Mouse (Mus musculus) megakaryocyte, embryonic 14.5 days (primary cell): ENCODE measurements around the gene Gjb2. TPM values are rescaled to one million over a fixed set of nuclear protein-coding genes. Genes with fewer than 3 reads are reported as not detected.

ENCODE experiments used
- H3K27me3 ChIP-seq: replicated peaks from 2 replicates; pipeline ENCODE3; 2012; ENCODE audit warnings: inconsistent platforms
- H3K36me3 ChIP-seq: replicated peaks from 2 replicates; pipeline ENCODE3; 2012; ENCODE audit warnings: low read length, inconsistent platforms, mixed read lengths
- H3K4me1 ChIP-seq: 2 replicates; pipeline ENCODE4 v1.6.1; 2012; ENCODE audit warnings: inconsistent platforms
- H3K4me3 ChIP-seq: replicated peaks from 2 replicates; pipeline ENCODE3; 2012; ENCODE audit warnings: moderate library complexity, mild to moderate bottlenecking, inconsistent platforms
- H3K9me3 ChIP-seq: 2 replicates; pipeline ENCODE4 v1.6.1; 2012; ENCODE audit warnings: inconsistent platforms
- FLI1 ChIP-seq: IDR thresholded peaks from 2 replicates; pipeline ENCODE4 v1.6.1; 2012; ENCODE audit warnings: low read length, inconsistent platforms, mixed read lengths
- GATA1 ChIP-seq: IDR thresholded peaks from 3 replicates; pipeline ENCODE4 v1.6.1; 2012; ENCODE audit warnings: mixed read lengths, low read length, inconsistent platforms, borderline replicate concordance
- polyA plus RNA-seq: library from polyadenylated mRNA; stranded (reverse); fragments of >175 nt; gene quantifications from 2 replicates; pipeline ENCODE4 v1.2.3, GENCODE M21; 2012; ENCODE audit warnings: low replicate concordance; ENCODE audit not compliant: insufficient read depth

Gene Gjb2
- polyA plus RNA-seq = not detected in 2 replicates

DNA sequence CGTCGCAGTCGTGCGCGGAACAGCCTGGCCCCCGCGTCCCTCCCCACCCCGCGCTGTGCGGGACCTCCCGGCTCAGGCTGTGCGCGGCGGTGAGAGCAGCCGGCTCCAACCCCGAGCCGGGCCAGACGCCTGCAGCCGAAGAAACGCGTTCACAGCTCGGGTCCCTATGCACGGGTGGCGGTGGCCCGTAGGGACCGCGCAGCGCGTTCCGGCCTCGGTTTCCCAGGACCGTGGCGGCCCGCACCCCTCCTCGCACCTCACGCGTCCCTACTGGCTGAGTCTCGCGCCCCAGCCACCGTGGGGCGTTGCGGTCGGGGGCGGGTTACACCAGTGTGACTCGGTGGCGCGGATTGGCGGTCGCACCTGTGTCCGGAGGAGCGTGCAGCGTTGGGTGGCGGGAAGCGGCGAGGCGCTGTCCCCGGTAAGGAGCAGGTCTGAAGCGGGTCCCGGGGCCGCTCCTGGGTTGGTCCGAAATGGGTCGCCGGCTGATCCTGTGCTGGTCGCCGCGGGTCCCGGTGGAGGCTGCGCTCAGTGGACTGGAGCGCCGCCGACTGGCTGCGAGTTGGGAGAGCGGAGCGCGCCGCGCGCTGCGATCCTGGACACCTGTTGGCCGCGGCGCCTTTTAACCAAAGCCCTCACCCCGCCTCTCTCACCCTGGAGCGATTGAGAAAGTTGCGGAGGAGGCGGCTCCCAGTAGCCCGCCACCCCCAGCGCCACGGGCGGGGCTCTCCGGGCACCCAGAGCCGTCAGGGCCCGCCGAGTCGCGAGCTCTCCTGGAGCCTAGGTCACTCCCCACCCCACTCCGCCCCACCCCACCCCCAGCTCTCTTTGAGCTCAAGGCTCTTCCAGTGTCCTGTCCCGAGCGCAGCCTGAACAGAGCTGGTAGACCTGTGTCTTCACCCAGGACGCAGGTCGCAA lies at the start of gene Gjb2:
Gene Gjb2 (minus strand): TSS at position 597 of the 918 bp plus-strand sequence.
- Histone ChIP-seq H3K4me1 (peaks cover 16% of the 10 kb centered on the region), H3K9me3 (no peaks in the 10 kb centered on the region), H3K4me3 (peak within 1 kb of the TSS; percentile 90), H3K27me3 (peaks cover 74% of the 10 kb centered on the region), H3K36me3 (no peaks in the 10 kb centered on the region)
- TF ChIP-seq GATA1 = no peak
- TF ChIP-seq FLI1 = no peak

DNA sequence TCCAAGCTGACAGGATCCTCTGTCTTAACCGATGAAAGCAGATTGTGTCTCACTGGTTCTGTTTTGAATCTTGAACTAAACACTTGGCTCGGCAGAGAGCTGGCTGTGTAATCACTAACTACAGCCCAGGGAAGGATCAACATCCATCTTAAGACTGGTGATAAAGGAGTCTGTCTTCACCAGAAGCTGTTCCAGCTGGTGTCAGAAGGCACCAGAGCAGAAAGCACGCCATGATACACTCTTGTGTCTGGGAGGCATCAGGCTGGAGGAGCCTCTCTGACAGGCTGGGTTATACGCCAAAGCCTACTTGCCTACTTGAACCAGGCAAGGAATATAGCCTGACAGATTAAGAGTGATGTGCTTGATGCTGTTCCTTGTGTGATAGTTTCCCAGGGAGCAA lies 41.2 kb upstream of the Gjb2 start:
- Histone ChIP-seq H3K4me3 (no peak overlapping the region), H3K27me3 (peaks cover 6% of the 10 kb centered on the region), H3K4me1 (no peaks in the 10 kb centered on the region), H3K36me3 (no peaks in the 10 kb centered on the region), H3K9me3 (no peaks in the 10 kb centered on the region)
- TF ChIP-seq FLI1 (no peak), GATA1 (no peak)

DNA sequence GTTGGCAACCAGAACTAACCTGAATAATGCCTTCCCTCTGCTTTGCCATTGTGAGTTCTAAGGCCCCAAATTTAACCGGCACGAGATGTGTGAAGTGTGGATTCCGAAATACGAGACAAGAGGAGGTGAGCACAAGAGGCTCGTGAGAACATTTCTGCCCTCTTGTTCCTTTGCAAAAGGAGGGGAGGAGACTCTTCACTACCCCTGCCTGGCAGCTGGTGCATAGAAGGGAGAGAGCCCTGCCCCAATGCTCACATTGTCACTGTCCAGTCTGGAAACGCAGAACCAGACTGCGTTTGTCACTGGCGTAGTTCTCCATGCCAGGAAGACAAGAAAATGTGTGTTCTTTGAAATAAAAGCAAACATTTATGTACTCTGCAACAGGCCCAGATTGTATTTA lies 30.8 kb upstream of the Gjb2 start:
- Histone ChIP-seq H3K27me3 (peaks cover 65% of the 10 kb centered on the region), H3K9me3 (no peaks in the 10 kb centered on the region), H3K4me3 (no peak overlapping the region), H3K36me3 (no peaks in the 10 kb centered on the region), H3K4me1 (no peaks in the 10 kb centered on the region)
- TF ChIP-seq FLI1 (no peak), GATA1 (no peak)

DNA sequence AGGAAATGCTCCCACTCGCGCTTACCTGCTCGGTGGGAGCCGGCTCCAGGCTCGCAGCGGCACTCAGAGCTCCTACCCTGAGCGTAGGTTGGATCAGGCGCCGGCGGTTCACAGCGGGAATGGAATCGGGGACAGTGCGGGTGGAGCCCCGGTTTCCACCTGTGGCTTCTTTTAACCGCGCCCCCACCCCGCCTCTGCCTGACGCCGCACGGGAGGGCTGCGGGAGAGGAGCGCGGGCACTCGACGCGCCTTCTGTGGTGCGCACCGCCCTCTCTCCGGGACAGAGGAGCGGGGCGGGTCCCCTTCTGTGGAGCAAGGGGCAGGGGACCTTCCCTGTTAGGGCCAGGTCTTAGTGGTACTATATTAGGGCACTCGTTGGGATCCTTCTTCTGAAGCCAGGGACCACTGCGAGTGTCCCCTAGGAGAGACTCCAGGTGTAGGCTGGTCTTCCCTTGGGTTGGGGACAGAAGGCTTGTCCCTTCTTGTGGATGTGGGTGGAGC lies 28.7 kb upstream of the Gjb2 start, which contains the start of gene Gjb6:
Gene Gjb6 (minus strand): TSS at position 451 of the 501 bp plus-strand sequence.
- no peaks in the 10 kb centered on the region for H3K9me3 ChIP-seq

DNA sequence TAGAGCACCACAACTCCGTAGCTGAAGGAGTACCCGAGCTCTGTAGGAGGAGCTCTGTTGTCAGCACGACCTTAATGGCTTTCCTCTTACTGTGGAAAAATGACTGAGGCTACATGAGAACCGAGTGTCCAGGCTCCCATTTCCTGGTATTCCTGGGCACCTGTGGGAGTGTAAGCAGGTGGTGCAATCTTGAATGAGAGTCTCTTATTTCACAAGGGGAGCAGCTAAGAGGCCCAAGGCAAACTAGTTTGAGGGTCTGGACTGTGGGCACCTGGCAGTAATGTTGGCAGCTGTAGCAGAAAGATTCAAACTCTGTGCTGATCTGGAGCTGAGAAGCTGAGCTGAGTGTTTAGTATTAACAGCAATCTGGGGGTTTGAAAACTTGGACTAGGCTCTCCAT lies 22.9 kb upstream of the Gjb2 start:
- H3K36me3 ChIP-seq = no peaks in the 10 kb centered on the region
- H3K4me1 ChIP-seq = no peaks in the 10 kb centered on the region
- no peaks in the 10 kb centered on the region for H3K9me3 ChIP-seq
- TF ChIP-seq GATA1 = no peak
- TF ChIP-seq FLI1 = no peak
- H3K4me3 ChIP-seq = no peak overlapping the region
- H3K27me3 ChIP-seq = peaks cover 27% of the 10 kb centered on the region

More for the DNA sequence above, 28.7 kb upstream of the Gjb2 start, which contains the start of gene Gjb6:
- no peak within 1 kb of the TSS for H3K4me3 ChIP-seq
- TF ChIP-seq GATA1 (no peak), FLI1 (no peak)
- H3K36me3 ChIP-seq = no peaks in the 10 kb centered on the region
- H3K4me1 ChIP-seq = no peaks in the 10 kb centered on the region
- peaks cover 67% of the 10 kb centered on the region for H3K27me3 ChIP-seq

DNA sequence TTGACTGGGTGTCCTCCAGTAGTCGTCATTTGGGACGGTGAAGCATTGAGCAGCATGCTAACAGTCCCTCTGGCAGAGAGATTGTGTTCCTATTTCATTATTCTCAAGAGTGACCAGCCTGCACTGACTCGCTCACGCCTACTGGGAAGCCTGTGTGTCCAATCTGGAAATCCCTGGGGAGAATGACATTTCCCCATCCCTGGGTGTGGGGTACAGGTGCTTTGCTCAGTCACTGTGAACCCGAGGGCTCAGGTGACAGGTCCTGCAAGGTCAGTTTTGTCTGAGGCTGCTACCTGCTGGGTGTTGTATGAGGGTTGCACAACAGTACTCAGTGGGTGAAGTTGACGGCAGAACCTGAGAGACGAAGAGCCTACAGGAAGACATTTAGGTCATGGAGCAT lies 17.8 kb upstream of the Gjb2 start:
- Histone ChIP-seq H3K36me3 (no peaks in the 10 kb centered on the region), H3K4me1 (no peaks in the 10 kb centered on the region), H3K9me3 (no peaks in the 10 kb centered on the region)

DNA sequence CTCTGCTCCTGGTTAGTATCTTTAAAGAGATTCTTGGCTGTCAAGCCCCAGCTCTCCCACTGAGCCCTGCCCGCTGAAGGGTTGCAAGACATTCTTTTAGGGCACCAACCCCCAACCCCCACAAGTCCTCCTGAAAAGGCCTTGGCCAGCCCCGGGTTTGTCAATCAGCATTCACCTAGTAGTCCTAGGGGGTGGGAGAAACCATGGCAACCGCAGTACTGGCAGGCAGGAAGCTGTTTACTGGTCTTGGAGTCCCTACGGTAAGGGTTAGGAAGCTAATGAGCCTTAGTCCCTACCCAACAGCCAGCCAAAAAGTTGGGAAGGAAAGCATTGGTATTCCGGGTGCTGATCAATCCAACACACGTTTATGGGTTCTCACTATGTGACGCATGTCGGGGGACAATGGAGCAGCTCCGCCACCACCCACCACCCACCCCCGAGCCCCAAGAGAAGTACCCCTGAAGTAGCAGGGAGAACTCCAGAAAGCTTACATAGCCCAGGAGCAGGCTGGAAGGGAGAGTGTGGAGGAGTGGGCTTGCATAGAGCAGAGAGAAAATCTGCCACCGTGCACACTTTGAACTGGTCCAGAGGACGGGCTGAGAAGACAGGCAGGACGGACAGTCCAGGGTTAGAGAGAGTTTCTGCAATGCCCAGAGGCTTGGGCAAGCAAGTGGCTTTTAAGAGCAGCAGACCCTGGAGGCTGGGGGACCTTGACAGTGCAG lies 11.5 kb upstream of the Gjb2 start, which contains the start of gene Gm4491:
Gene Gm4491 (minus strand): TSS at position 61 of the 722 bp plus-strand sequence.
- Histone ChIP-seq H3K36me3 (no peaks in the 10 kb centered on the region), H3K4me1 (no peaks in the 10 kb centered on the region), H3K4me3 (no peak within 1 kb of the TSS), H3K27me3 (peaks cover 35% of the 10 kb centered on the region), H3K9me3 (no peaks in the 10 kb centered on the region)
- TF ChIP-seq FLI1 = no peak
- TF ChIP-seq GATA1 = no peak

More for the DNA sequence above, 17.8 kb upstream of the Gjb2 start:
- Histone ChIP-seq H3K27me3 (peaks cover 19% of the 10 kb centered on the region), H3K4me3 (no peak overlapping the region)
- no peak for TF ChIP-seq FLI1
- no peak for TF ChIP-seq GATA1

DNA sequence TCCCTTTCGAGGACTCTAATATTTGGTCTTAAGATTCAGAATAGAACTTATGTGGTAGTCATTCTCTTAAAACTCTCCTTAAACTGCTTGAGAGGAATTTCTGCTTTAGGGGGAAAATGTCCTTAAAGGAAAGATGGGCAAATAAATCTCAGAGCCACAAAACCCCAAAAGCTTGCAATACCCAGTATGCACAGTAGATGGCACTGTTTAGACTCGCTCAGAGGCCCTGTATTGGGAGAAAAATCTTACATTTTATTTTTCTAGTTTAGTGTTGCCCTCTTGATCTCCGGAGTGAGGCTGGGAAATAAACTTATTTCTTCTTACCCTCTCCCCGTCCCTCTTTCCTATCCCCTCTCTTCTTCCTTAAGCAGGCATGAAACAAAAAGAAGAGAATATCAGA lies 4.7 kb upstream of the Gjb2 start:
- no peaks in the 10 kb centered on the region for H3K9me3 ChIP-seq
- no peak overlapping the region for H3K4me3 ChIP-seq
- H3K36me3 ChIP-seq = no peaks in the 10 kb centered on the region
- peaks cover 8% of the 10 kb centered on the region for H3K4me1 ChIP-seq
- peaks cover 57% of the 10 kb centered on the region for H3K27me3 ChIP-seq
- no peak for TF ChIP-seq FLI1
- TF ChIP-seq GATA1 = no peak

DNA sequence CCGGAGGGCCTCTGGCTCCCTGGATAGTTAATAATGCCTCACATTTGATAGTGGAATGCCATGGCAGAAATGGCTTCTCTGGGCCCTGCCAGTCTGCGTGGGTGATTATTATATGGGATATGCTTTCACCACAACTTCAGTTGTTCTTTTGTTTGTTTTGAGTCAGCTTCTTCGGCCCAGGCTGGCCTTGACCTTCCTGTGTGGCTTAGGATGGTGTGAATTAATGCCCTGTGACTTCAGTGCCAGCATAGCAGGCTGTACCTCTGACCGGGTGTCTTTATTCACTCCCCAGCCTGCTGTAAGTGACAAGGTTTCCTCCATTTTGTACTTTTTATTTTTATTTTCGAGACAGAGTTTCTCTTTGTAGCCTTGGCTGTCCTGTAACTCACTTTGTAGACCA lies 3.4 kb upstream of the Gjb2 start:
- peaks cover 63% of the 10 kb centered on the region for H3K27me3 ChIP-seq
- no peaks in the 10 kb centered on the region for H3K36me3 ChIP-seq

More for the DNA sequence above, 3.4 kb upstream of the Gjb2 start:
- no peak overlapping the region for H3K4me3 ChIP-seq
- peaks cover 16% of the 10 kb centered on the region for H3K4me1 ChIP-seq
- H3K9me3 ChIP-seq = no peaks in the 10 kb centered on the region
- TF ChIP-seq FLI1 (no peak), GATA1 (no peak)
